27 mouse cellular contexts compared by ENCODE assay signal in genomic region chr11:83657508-83657907, GRCm38 (mm10). TPM values are rescaled to one million over a fixed set of nuclear protein-coding genes. Genes with fewer than 3 reads are reported as not detected.
"Had no signal": no experiment of that assay in that cellular context is flagged by ENCODE, and none has a peak within 500 bp of the region (broad histone marks: within the 10 kb centered on the region; RNA-seq: fewer than 3 reads in every experiment).

No protein-coding gene starts in this region.

- H3K4me1 ChIP-seq: intestine, embryonic 15.5 days; limb, embryonic 12.5 days; limb, embryonic 15.5 days; midbrain, embryonic 12.5 days; neural tube, embryonic 12.5 days; neural tube, embryonic 15.5 days; stomach, embryonic 15.5 days had no signal

- H3K4me2 ChIP-seq: intestine, embryonic 15.5 days; limb, embryonic 12.5 days; limb, embryonic 15.5 days; liver, embryonic 11.5 days; lung, embryonic 14.5 days; midbrain, embryonic 12.5 days; neural tube, embryonic 12.5 days; neural tube, embryonic 15.5 days; stomach, embryonic 15.5 days had no signal

- ATAC-seq: intestine, embryonic 15.5 days; liver, postnatal 0 days; lung, postnatal 0 days; midbrain, embryonic 16.5 days had no signal

- H3K9ac ChIP-seq: intestine, embryonic 15.5 days; limb, embryonic 12.5 days; limb, embryonic 15.5 days; liver, embryonic 14.5 days; liver, postnatal 0 days; lung, embryonic 14.5 days; midbrain, embryonic 12.5 days; neural tube, embryonic 12.5 days; neural tube, embryonic 15.5 days; stomach, embryonic 15.5 days had no signal

- H3K9me3 ChIP-seq: intestine, embryonic 15.5 days; limb, embryonic 12.5 days; limb, embryonic 15.5 days; midbrain, embryonic 12.5 days; neural tube, embryonic 12.5 days; neural tube, embryonic 15.5 days; stomach, embryonic 15.5 days had no signal

- H3K27me3 ChIP-seq: intestine, embryonic 15.5 days; limb, embryonic 12.5 days; limb, embryonic 15.5 days; midbrain, embryonic 12.5 days; neural tube, embryonic 12.5 days; neural tube, embryonic 15.5 days; stomach, embryonic 15.5 days had no signal

- H3K36me3 ChIP-seq: intestine, embryonic 15.5 days; limb, embryonic 12.5 days; limb, embryonic 15.5 days; midbrain, embryonic 12.5 days; neural tube, embryonic 12.5 days; neural tube, embryonic 15.5 days; stomach, embryonic 15.5 days had no signal

- H3K27ac ChIP-seq: intestine, embryonic 15.5 days; kidney, postnatal 0 days; layer of hippocampus, adult 2 months; left cerebral cortex, adult 2 months; limb, embryonic 12.5 days; limb, embryonic 15.5 days; liver, embryonic 14.5 days; midbrain, embryonic 12.5 days; neural tube, embryonic 12.5 days; neural tube, embryonic 15.5 days; stomach, embryonic 15.5 days had no signal

- DNase-seq: kidney, adult 11 months; kidney, adult 9 months; kidney, postnatal 25 days; layer of hippocampus, adult 9-11 months; left cerebral cortex, postnatal 4 days; liver, postnatal 0 days; lung, embryonic 14.5 days; right cerebral cortex, postnatal 4 days; thymus, postnatal 25 days had no signal

- H3K4me3 ChIP-seq: intestine, embryonic 15.5 days; layer of hippocampus, adult 2 months; left cerebral cortex, adult 2 months; limb, embryonic 12.5 days; limb, embryonic 15.5 days; midbrain, embryonic 12.5 days; neural tube, embryonic 12.5 days; neural tube, embryonic 15.5 days; stomach, embryonic 15.5 days had no signal

RNA-seq across cellular contexts. Expression of gene Ccl4, which starts 4.9 kb away (rescaled TPM):
- total RNA-seq: layer of hippocampus, adult 2 months; layer of hippocampus, postnatal 25 days; left cerebral cortex, adult 2 months; left cerebral cortex, postnatal 10 days; left cerebral cortex, postnatal 4 days had no signal

RNA-seq across cellular contexts. Expression of gene Ccl3, which starts 8.4 kb away (rescaled TPM):
- total RNA-seq: layer of hippocampus, adult 2 months; layer of hippocampus, postnatal 25 days; left cerebral cortex, adult 2 months had no signal
- polyA plus RNA-seq: limb, embryonic 12.5 days had no signal

RNA-seq across cellular contexts. Expression of gene Rpl9-ps1, which starts 12.1 kb away (rescaled TPM):
- total RNA-seq: layer of hippocampus, adult 2 months; layer of hippocampus, postnatal 25 days; left cerebral cortex, adult 2 months; left cerebral cortex, postnatal 10 days; left cerebral cortex, postnatal 4 days had no signal
- polyA plus RNA-seq: intestine, embryonic 15.5 days; kidney, postnatal 0 days; large intestine, adult 2 months; limb, embryonic 12.5 days; limb, embryonic 15.5 days; liver, embryonic 11.5 days; liver, embryonic 14.5 days; liver, postnatal 0 days; lung, embryonic 14.5 days; lung, postnatal 0 days; midbrain, embryonic 12.5 days; midbrain, embryonic 16.5 days; neural tube, embryonic 12.5 days; neural tube, embryonic 15.5 days; stomach, embryonic 15.5 days; thymus, postnatal 0 days had no signal

RNA-seq across cellular contexts. Expression of gene Wfdc17, which starts 46.3 kb away (rescaled TPM):
- total RNA-seq: layer of hippocampus, adult 2 months; layer of hippocampus, postnatal 25 days; left cerebral cortex, adult 2 months; left cerebral cortex, postnatal 10 days; left cerebral cortex, postnatal 4 days had no signal
- polyA plus RNA-seq: midbrain, embryonic 16.5 days had no signal

RNA-seq across cellular contexts. Expression of gene Wfdc18, which starts 51.3 kb away (rescaled TPM):
- total RNA-seq: layer of hippocampus, postnatal 25 days; left cerebral cortex, postnatal 4 days had no signal
- polyA plus RNA-seq: large intestine, adult 2 months; limb, embryonic 12.5 days; liver, embryonic 11.5 days; liver, embryonic 14.5 days; lung, embryonic 14.5 days; lung, postnatal 0 days; midbrain, embryonic 12.5 days; midbrain, embryonic 16.5 days; neural tube, embryonic 12.5 days; neural tube, embryonic 15.5 days had no signal
